Mouse (Mus musculus) fat pad, adult 2 months (tissue): ENCODE data around the gene Stt3b.
"Not testable (repeated sequence)": the region's sequence is repeated elsewhere in the genome, so short reads cannot be mapped to it uniquely, and the experiment has no call there.

Source experiments
- DNase-seq: peaks from one replicate; pipeline ENCODE4 v3.0.0-alpha.2; 2011; ENCODE audit warnings: low read depth, low spot score; ENCODE audit errors: extremely low read depth

Gene Stt3b

GRCm38 (mm10) chr9:115272451-115272850 is 37.8 kb downstream of the Stt3b start:
- DNase-seq = not testable (repeated sequence)

- no peak for DNase-seq
Measured at GRCm38 (mm10) chr9:115271556-115271955, 38.7 kb downstream of the Stt3b start.

- DNase-seq = no peak
Measured at GRCm38 (mm10) chr9:115261896-115262295, 48.3 kb downstream of the Stt3b start.

- no peak for DNase-seq
Measured at GRCm38 (mm10) chr9:115261456-115261855, 48.8 kb downstream of the Stt3b start.

GRCm38 (mm10) chr9:115260464-115260863 is 49.8 kb downstream of the Stt3b start:
- no peak for DNase-seq

GRCm38 (mm10) chr9:115259866-115260265 is 50.4 kb downstream of the Stt3b start:
- DNase-seq = no peak

GRCm38 (mm10) chr9:115257733-115258286 is 52.4 kb downstream of the Stt3b start:
- DNase-seq = no peak

GRCm38 (mm10) chr9:115249145-115249544 is 61.1 kb downstream of the Stt3b start:
- DNase-seq = no peak

GRCm38 (mm10) chr9:115245092-115245491 is 65.1 kb downstream of the Stt3b start:
- DNase-seq = no peak

- no peak for DNase-seq
Measured at GRCm38 (mm10) chr9:115243630-115244029, 66.6 kb downstream of the Stt3b start.

GRCm38 (mm10) chr9:115239861-115240260 is 70.4 kb downstream of the Stt3b start:
- no peak for DNase-seq

- no peak for DNase-seq
Measured at GRCm38 (mm10) chr9:115237943-115238342, 72.3 kb downstream of the Stt3b start.

- no peak for DNase-seq
Measured at GRCm38 (mm10) chr9:115236352-115236841, 73.8 kb downstream of the Stt3b start.

- DNase-seq = no peak
Measured at GRCm38 (mm10) chr9:115234561-115234960, 75.7 kb downstream of the Stt3b start.

- DNase-seq = no peak
Measured at GRCm38 (mm10) chr9:115233721-115234120, 76.5 kb downstream of the Stt3b start.

- no peak for DNase-seq
Measured at GRCm38 (mm10) chr9:115231476-115231875, 78.7 kb downstream of the Stt3b start.

- DNase-seq = no peak
Measured at GRCm38 (mm10) chr9:115230141-115230540, 80.1 kb downstream of the Stt3b start.

GRCm38 (mm10) chr9:115229676-115230075 is 80.5 kb downstream of the Stt3b start:
- DNase-seq = no peak

GRCm38 (mm10) chr9:115229145-115229544 is 81.1 kb downstream of the Stt3b start:
- no peak for DNase-seq

GRCm38 (mm10) chr9:115224744-115225354 is 85.4 kb downstream of the Stt3b start:
- no peak for DNase-seq

- DNase-seq = no peak
Measured at GRCm38 (mm10) chr9:115221265-115221664, 89.0 kb downstream of the Stt3b start.

- DNase-seq = no peak
Measured at GRCm38 (mm10) chr9:115220466-115220865, 89.8 kb downstream of the Stt3b start.

GRCm38 (mm10) chr9:115217984-115218383 is 92.2 kb downstream of the Stt3b start:
- no peak for DNase-seq
